ENCODE assay signal across 12 mouse cellular contexts in the genomic region with DNA sequence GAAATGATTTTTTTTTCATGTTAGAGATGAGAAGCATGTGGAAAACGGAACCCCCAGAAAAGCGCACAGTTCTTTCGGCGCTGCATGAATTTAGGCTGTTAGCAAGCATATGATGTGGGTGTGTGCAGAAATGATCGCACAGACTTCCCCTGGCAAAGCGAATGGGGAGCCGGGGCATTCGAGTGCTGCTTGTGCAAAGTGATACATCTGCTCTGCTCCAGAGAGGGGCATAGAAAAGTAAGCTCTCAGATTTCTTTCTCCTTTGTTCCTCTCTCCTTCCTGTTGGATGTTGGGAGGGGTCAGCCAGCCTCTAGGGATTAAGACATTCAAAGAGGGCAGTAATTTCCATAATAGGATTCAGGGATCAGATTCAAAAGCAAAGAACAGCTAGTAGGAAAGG.
DNase-seq lines count a peak whose midpoint lies in the region; ATAC-seq lines count a peak whose summit lies in the region.
"Had no signal": no experiment of that assay in that cellular context is flagged by ENCODE, and none has a peak within 500 bp of the region (broad histone marks: within the 10 kb centered on the region; RNA-seq: fewer than 3 reads in every experiment).

No protein-coding gene starts in this region.

- H3K27ac ChIP-seq in embryonic facial prominence, embryonic 14.5 days (replicated peaks; ENCODE audit: low read depth, low read length): no peak overlapping the region
- H3K27ac ChIP-seq in hindbrain, embryonic 14.5 days: no peak overlapping the region
- H3K27ac ChIP-seq in midbrain, embryonic 11.5 days (ENCODE audit: low read depth, low read length): peak overlapping the region; percentile 53; the same call in 1 of the 2 replicates
- H3K27ac ChIP-seq: heart, adult 2 months had no signal

- H3K36me3 ChIP-seq in embryonic facial prominence, embryonic 14.5 days (ENCODE audit: control insufficient read depth, insufficient read depth, low read length): no peaks in the 10 kb centered on the region
- H3K36me3 ChIP-seq in hindbrain, embryonic 14.5 days (replicated peaks; ENCODE audit: control insufficient read depth, insufficient read depth): no peaks in the 10 kb centered on the region
- H3K36me3 ChIP-seq in midbrain, embryonic 11.5 days (ENCODE audit: control insufficient read depth, insufficient read depth, low read length): no peaks in the 10 kb centered on the region

- no peaks in the 10 kb centered on the region for H3K27me3 ChIP-seq in embryonic facial prominence, embryonic 14.5 days (replicated peaks; ENCODE audit: control insufficient read depth, insufficient read depth, low read length)
- H3K27me3 ChIP-seq in hindbrain, embryonic 14.5 days (ENCODE audit: control insufficient read depth, insufficient read depth, low read length): no peaks in the 10 kb centered on the region
- peaks cover 46% of the 10 kb centered on the region for H3K27me3 ChIP-seq in midbrain, embryonic 11.5 days (ENCODE audit: control insufficient read depth, insufficient read depth, low read length)

- peak overlapping the region; percentile 33 for H3K4me2 ChIP-seq in embryonic facial prominence, embryonic 14.5 days (ENCODE audit: low read depth, low read length)
- H3K4me2 ChIP-seq in hindbrain, embryonic 14.5 days (replicated peaks): peak overlapping the region; percentile 16; the same call in 1 of the 2 replicates
- H3K4me2 ChIP-seq in midbrain, embryonic 11.5 days: peak overlapping the region; percentile 24; the same call in 1 of the 2 replicates
- H3K4me2 ChIP-seq: lung, embryonic 14.5 days had no signal

- peaks cover 12% of the 10 kb centered on the region for H3K4me1 ChIP-seq in embryonic facial prominence, embryonic 14.5 days (ENCODE audit: control insufficient read depth, insufficient read depth, low read length)
- H3K4me1 ChIP-seq in hindbrain, embryonic 14.5 days (replicated peaks; ENCODE audit: control insufficient read depth, insufficient read depth, low read length): peaks cover 4% of the 10 kb centered on the region; the same call in 1 of the 2 replicates
- H3K4me1 ChIP-seq in midbrain, embryonic 11.5 days (ENCODE audit: control insufficient read depth, insufficient read depth, low read length): peaks cover 16% of the 10 kb centered on the region

- H3K9me3 ChIP-seq in embryonic facial prominence, embryonic 14.5 days (ENCODE audit: control insufficient read depth, low read length): no peaks in the 10 kb centered on the region
- H3K9me3 ChIP-seq in hindbrain, embryonic 14.5 days (ENCODE audit: control insufficient read depth, low read length): no peaks in the 10 kb centered on the region
- H3K9me3 ChIP-seq in midbrain, embryonic 11.5 days (ENCODE audit: control insufficient read depth, low read length): no peaks in the 10 kb centered on the region

- intact Hi-C loops in heart, postnatal 36 days (cut with DNase I): no loop called here

- DNase-seq in ZHBTc4 (ENCODE audit: low read depth, low spot score): peak; percentile 6
- peak; percentile 71 for DNase-seq in embryonic facial prominence, embryonic 14.5 days (ENCODE audit: low spot score)
- no peak for DNase-seq in hindbrain, embryonic 14.5 days (ENCODE audit: low spot score)
- DNase-seq in midbrain, embryonic 11.5 days (ENCODE audit: low spot score, missing footprints): peak; percentile 93
- DNase-seq in gastrocnemius, adult 8-10 months (ENCODE audit: low spot score in 2 of 2): no peak
- no peak for DNase-seq in B cell, adult 2 months
- no peak for DNase-seq in heart, postnatal 36 days
- DNase-seq in heart, adult 8-10 months (ENCODE audit: low spot score): no peak
- DNase-seq: cerebellum, postnatal 25 days; heart, adult 2 months; lung, embryonic 14.5 days had no signal

- peak; percentile 88 for ATAC-seq in embryonic facial prominence, embryonic 14.5 days (ENCODE audit: low read depth)
- no peak for ATAC-seq in hindbrain, embryonic 14.5 days (ENCODE audit: low FRiP score)
- ATAC-seq in midbrain, embryonic 11.5 days (ENCODE audit: low FRiP score): peak; percentile 94
- ATAC-seq: activated CD4-positive, CD25-positive, alpha-beta regulatory T cell, adult 4 months had no signal

- H3K4me3 ChIP-seq in embryonic facial prominence, embryonic 14.5 days (ENCODE audit: low read depth, low read length): no peak overlapping the region
- H3K4me3 ChIP-seq in hindbrain, embryonic 14.5 days (replicated peaks; ENCODE audit: low read length): no peak overlapping the region
- H3K4me3 ChIP-seq in midbrain, embryonic 11.5 days (ENCODE audit: low read depth, low read length): no peak overlapping the region
- H3K4me3 ChIP-seq: heart, adult 2 months had no signal

- WGBS in embryonic facial prominence, embryonic 14.5 days: 8% methylated on average over 8 of the region's 8 CpGs
- WGBS in hindbrain, embryonic 14.5 days: 21% methylated on average over 8 of the region's 8 CpGs
- 3% methylated on average over 8 of the region's 8 CpGs for whole genome bisulfite sequencing in midbrain, embryonic 11.5 days

- H3K9ac ChIP-seq in embryonic facial prominence, embryonic 14.5 days (ENCODE audit: low read depth, low read length): no peak overlapping the region
- no peak overlapping the region for H3K9ac ChIP-seq in hindbrain, embryonic 14.5 days
- no peak overlapping the region for H3K9ac ChIP-seq in midbrain, embryonic 11.5 days (ENCODE audit: low read length)
- H3K9ac ChIP-seq: lung, embryonic 14.5 days had no signal

Comparison
In these comparisons a context has a peak if more than half of its experiments do, and no peak if none do; other contexts are left out.
1. DNase-seq: peak in ZHBTc4 (single experiment), embryonic facial prominence, embryonic 14.5 days (single experiment) and midbrain, embryonic 11.5 days (single experiment); none in hindbrain, embryonic 14.5 days (single experiment), gastrocnemius, adult 8-10 months (0 of 2), B cell, adult 2 months (0 of 2), heart, postnatal 36 days (0 of 2) and heart, adult 8-10 months (single experiment).
2. Peak in every context shown above with its lines, with median percentiles within 50 percentile points of each other: H3K4me2 ChIP-seq.